ENCODE assay signal across 23 mouse cellular contexts in genomic region chr1:77383466-77383865, GRCm38 (mm10).
DNase-seq lines count a peak whose midpoint lies in the region; ATAC-seq and TF ChIP-seq lines count a peak whose summit lies in the region.
"Had no signal": no experiment of that assay in that cellular context is flagged by ENCODE, and none has a peak within 500 bp of the region (broad histone marks: within the 10 kb centered on the region; RNA-seq: fewer than 3 reads in every experiment).

No protein-coding gene starts in this region.

- TF ChIP-seq CTCF in layer of hippocampus, adult 2 months (conservative IDR thresholded peaks at IDR 0.05): no peak

- H3K27ac ChIP-seq in layer of hippocampus, adult 2 months: peak overlapping the region; percentile 21; the same call in 1 of the 2 replicates
- H3K27ac ChIP-seq in forebrain, embryonic 14.5 days (ENCODE audit: low read depth, low read length): peak overlapping the region; percentile 6; the same call in 1 of the 2 replicates
- no peak overlapping the region for H3K27ac ChIP-seq in forebrain, embryonic 16.5 days (ENCODE audit: low read length)
- H3K27ac ChIP-seq: embryonic facial prominence, embryonic 10.5 days; heart, adult 2 months; heart, embryonic 13.5 days; limb, embryonic 10.5 days; macrophage; midbrain, embryonic 12.5 days had no signal

- 0 out of 2 replicates have a peak, but pooled peaks have one; percentile 41 for ATAC-seq in forebrain, embryonic 14.5 days
- ATAC-seq in forebrain, embryonic 16.5 days: peak; percentile 29; the same call in 1 of the 2 replicates
- ATAC-seq: lung, postnatal 0 days had no signal

- WGBS in forebrain, embryonic 14.5 days: 23% methylated on average over 11 of the region's 11 CpGs
- WGBS in forebrain, embryonic 16.5 days: 27% methylated on average over 11 of the region's 11 CpGs

- H3K4me1 ChIP-seq in forebrain, embryonic 14.5 days (ENCODE audit: control insufficient read depth, insufficient read depth, low read length): peaks cover 32% of the 10 kb centered on the region
- H3K4me1 ChIP-seq in forebrain, embryonic 16.5 days (replicated peaks; ENCODE audit: control insufficient read depth, insufficient read depth, low read length): peaks cover 33% of the 10 kb centered on the region

- H3K36me3 ChIP-seq in forebrain, embryonic 14.5 days (ENCODE audit: control insufficient read depth, insufficient read depth, low read length): peaks cover 55% of the 10 kb centered on the region
- H3K36me3 ChIP-seq in forebrain, embryonic 16.5 days (ENCODE audit: control insufficient read depth, insufficient read depth): no peaks in the 10 kb centered on the region; the same call in 1 of the 2 replicates

- no peak overlapping the region for H3K4me3 ChIP-seq in layer of hippocampus, adult 2 months
- H3K4me3 ChIP-seq in forebrain, embryonic 14.5 days (ENCODE audit: low read depth, low read length): no peak overlapping the region
- no peak overlapping the region for H3K4me3 ChIP-seq in forebrain, embryonic 16.5 days (replicated peaks; ENCODE audit: low read length)
- H3K4me3 ChIP-seq: embryonic facial prominence, embryonic 10.5 days; heart, adult 2 months; heart, embryonic 13.5 days; limb, embryonic 10.5 days; midbrain, embryonic 12.5 days had no signal

- no peaks in the 10 kb centered on the region for H3K9me3 ChIP-seq in forebrain, embryonic 14.5 days (replicated peaks; ENCODE audit: control insufficient read depth, low read length)
- H3K9me3 ChIP-seq in forebrain, embryonic 16.5 days (ENCODE audit: control insufficient read depth, low read length): no peaks in the 10 kb centered on the region
- H3K9me3 ChIP-seq: embryonic facial prominence, embryonic 10.5 days; heart, embryonic 13.5 days; limb, embryonic 10.5 days; midbrain, embryonic 12.5 days had no signal

- H3K27me3 ChIP-seq in forebrain, embryonic 14.5 days (replicated peaks; ENCODE audit: control insufficient read depth, insufficient read depth, low read length): no peaks in the 10 kb centered on the region
- H3K27me3 ChIP-seq in forebrain, embryonic 16.5 days (replicated peaks; ENCODE audit: control insufficient read depth, insufficient read depth, low read length): no peaks in the 10 kb centered on the region
- H3K27me3 ChIP-seq: midbrain, embryonic 12.5 days had no signal

- no peak for DNase-seq in layer of hippocampus, adult 2 months (ENCODE audit: low spot score in 2 of 2)
- DNase-seq in layer of hippocampus, adult 11-12 months (ENCODE audit: low spot score): no peak
- DNase-seq in forebrain, embryonic 14.5 days (ENCODE audit: low spot score): peak; percentile 68
- DNase-seq in mesoderm, embryonic 11.5 days (ENCODE audit: low read depth, low spot score): peak; percentile 31
- DNase-seq in cerebellum, postnatal 14 days: no peak
- no peak for DNase-seq in right cerebral cortex, postnatal 25 days
- DNase-seq: adrenal gland, adult 2 months; cerebellum, adult 18-20 months; cerebellum, postnatal 36 days; gastrocnemius, postnatal 36 days; heart, adult 2 months; heart, postnatal 14 days; kidney, adult 11 months; kidney, postnatal 4 days; right cerebral cortex, postnatal 14 days; spleen, adult 18-20 months had no signal

- H3K4me2 ChIP-seq in forebrain, embryonic 14.5 days (ENCODE audit: low read length): no peak overlapping the region
- peak overlapping the region; percentile 21; the same call in 1 of the 2 replicates for H3K4me2 ChIP-seq in forebrain, embryonic 16.5 days (ENCODE audit: low read length)
- H3K4me2 ChIP-seq: heart, embryonic 13.5 days; midbrain, embryonic 12.5 days had no signal

- no peak overlapping the region for H3K9ac ChIP-seq in forebrain, embryonic 14.5 days (ENCODE audit: low read length)
- no peak overlapping the region for H3K9ac ChIP-seq in forebrain, embryonic 16.5 days (replicated peaks; ENCODE audit: low read depth, low read length)
- H3K9ac ChIP-seq: heart, embryonic 13.5 days; midbrain, embryonic 12.5 days had no signal

Comparison
In these comparisons a context has a peak if more than half of its experiments do, and no peak if none do; other contexts are left out.
1. DNase-seq: peak in forebrain, embryonic 14.5 days (single experiment) and mesoderm, embryonic 11.5 days (single experiment); none in layer of hippocampus, adult 2 months (0 of 2), layer of hippocampus, adult 11-12 months (single experiment), cerebellum, postnatal 14 days (0 of 2) and right cerebral cortex, postnatal 25 days (single experiment).